Mouse (Mus musculus) left cerebral cortex, adult 2 months (tissue): ENCODE measurements around the gene Spata2. TPM values are rescaled to one million over a fixed set of nuclear protein-coding genes. Genes with fewer than 3 reads are reported as not detected.

Experiments used
- DNase-seq, 2 experiments: peaks; one replicate each; pipeline ENCODE4 v3.0.0; 2021 to 2022; ENCODE audit warnings: low spot score in 2 of 2, mixed read lengths in 1 of 2; ENCODE audit errors: extremely low spot score in 1 of 2
- H3K27ac ChIP-seq: fragments of 200-600 bp; 2 replicates; pipeline ENCODE4 v1.8.1; 2022
- H3K4me3 ChIP-seq: fragments of 200-600 bp; 2 replicates; pipeline ENCODE4 v1.8.1; 2022
- CTCF ChIP-seq: fragments of 200-600 bp; IDR thresholded peaks from 2 replicates; pipeline ENCODE4 v1.8.1; 2022; ENCODE audit warnings: antibody characterized with exemption, mild to moderate bottlenecking, moderate library complexity
- intact Hi-C: fragments of 180-260 bp; cut with DNase I; formaldehyde crosslinking; loops from one replicate; pipeline ENCODE4 v1.15.1; 2025
- total RNA-seq, 2 experiments: library from RNA; stranded (reverse); gene quantifications; 2 replicates each; pipeline ENCODE4 v1.2.3; 2021

The Spata2 gene
- total RNA-seq, 2 experiments from 2014 or later = 78.0 to 79.1 TPM

GRCm38 (mm10) chr2:167475596-167475995, 17.1 kb downstream of the Spata2 start:
- intact Hi-C loops = no loop called here
- H3K4me3 ChIP-seq = no peak overlapping the region
- DNase-seq = no peak
- peak overlapping the region; percentile 72 for H3K27ac ChIP-seq
- no peak for TF ChIP-seq CTCF

GRCm38 (mm10) chr2:167474218-167474617, 18.5 kb downstream of the Spata2 start:
- intact Hi-C loops = no loop called here
- Histone ChIP-seq H3K4me3 (no peak overlapping the region), H3K27ac (no peak overlapping the region)
- no peak for DNase-seq
- no peak for TF ChIP-seq CTCF

GRCm38 (mm10) chr2:167471585-167471984, 21.1 kb downstream of the Spata2 start:
- no peak overlapping the region for H3K27ac ChIP-seq
- intact Hi-C loops = no loop called here
- no peak overlapping the region for H3K4me3 ChIP-seq
- DNase-seq = no peak
- TF ChIP-seq CTCF = no peak

- DNase-seq = no peak
- no peak overlapping the region for H3K27ac ChIP-seq
- no peak overlapping the region for H3K4me3 ChIP-seq
- intact Hi-C loops = no loop called here
- TF ChIP-seq CTCF = no peak
Measured at GRCm38 (mm10) chr2:167470611-167471010, 22.1 kb downstream of the Spata2 start.

- intact Hi-C loops = no loop called here
- DNase-seq = no peak
- H3K4me3 ChIP-seq = no peak overlapping the region
- TF ChIP-seq CTCF = peak; percentile 6; the same call in 1 of the 2 replicates
- no peak overlapping the region for H3K27ac ChIP-seq
Measured at GRCm38 (mm10) chr2:167468444-167468843, 24.2 kb downstream of the Spata2 start.

GRCm38 (mm10) chr2:167467214-167467613, 25.5 kb downstream of the Spata2 start:
- TF ChIP-seq CTCF = no peak
- H3K4me3 ChIP-seq = no peak overlapping the region
- no peak overlapping the region for H3K27ac ChIP-seq
- no peak for DNase-seq
- intact Hi-C loops = no loop called here

- DNase-seq = no peak
- intact Hi-C loops = no loop called here
- TF ChIP-seq CTCF = no peak
- Histone ChIP-seq H3K27ac (no peak overlapping the region), H3K4me3 (no peak overlapping the region)
Measured at GRCm38 (mm10) chr2:167465951-167466350, 26.7 kb downstream of the Spata2 start.

- intact Hi-C loops = loop anchor here (2.0 kb wide), 1 partner anchor 183 kb away; no protein-coding TSS in a partner anchor
- Histone ChIP-seq H3K4me3 (no peak overlapping the region), H3K27ac (no peak overlapping the region)
- no peak for DNase-seq
- no peak for TF ChIP-seq CTCF
Measured at GRCm38 (mm10) chr2:167463802-167464201, 28.9 kb downstream of the Spata2 start.

GRCm38 (mm10) chr2:167462954-167463353, 29.7 kb downstream of the Spata2 start:
- TF ChIP-seq CTCF = peak; percentile 79
- DNase-seq = no peak
- intact Hi-C loops = loop anchor here (2.0 kb wide), 1 partner anchor 182 kb away; no protein-coding TSS in a partner anchor
- Histone ChIP-seq H3K27ac (no peak overlapping the region), H3K4me3 (no peak overlapping the region)

- intact Hi-C loops = no loop called here
- no peak for DNase-seq
- TF ChIP-seq CTCF = no peak
- Histone ChIP-seq H3K27ac (no peak overlapping the region), H3K4me3 (no peak overlapping the region)
Measured at GRCm38 (mm10) chr2:167459071-167459865, 33.4 kb downstream of the Spata2 start.

- Histone ChIP-seq H3K27ac (no peak overlapping the region), H3K4me3 (no peak overlapping the region)
- intact Hi-C loops = no loop called here
- no peak for DNase-seq
- no peak for TF ChIP-seq CTCF
Measured at GRCm38 (mm10) chr2:167458548-167458947, 34.1 kb downstream of the Spata2 start.

GRCm38 (mm10) chr2:167457213-167457612, 35.5 kb downstream of the Spata2 start:
- H3K4me3 ChIP-seq = no peak overlapping the region
- intact Hi-C loops = no loop called here
- no peak overlapping the region for H3K27ac ChIP-seq
- DNase-seq = no peak
- TF ChIP-seq CTCF = no peak

GRCm38 (mm10) chr2:167456361-167457020, 36.2 kb downstream of the Spata2 start:
- intact Hi-C loops = no loop called here
- Histone ChIP-seq H3K27ac (no peak overlapping the region), H3K4me3 (no peak overlapping the region)
- DNase-seq = no peak
- no peak for TF ChIP-seq CTCF
